Mouse (Mus musculus) frontal cortex, postnatal 25 days (tissue): ENCODE results near the gene Ldb3.

Experiments used
- DNase-seq, 2 experiments: peaks; one replicate each; pipeline ENCODE4 v3.0.0; 2022; ENCODE audit warnings: low spot score in 2 of 2

Ldb3 gene

GRCm38 (mm10) chr14:34511901-34512300, 76.6 kb downstream of the Ldb3 start:
- DNase-seq: no peak

- no peak for DNase-seq
These were observed 79.5 kb downstream of the Ldb3 start for GRCm38 (mm10) chr14:34508842-34509439.

- DNase-seq: no peak
These were observed 80.2 kb downstream of the Ldb3 start for GRCm38 (mm10) chr14:34508187-34508840.

- no peak for DNase-seq
These were observed 83.2 kb downstream of the Ldb3 start for GRCm38 (mm10) chr14:34505309-34505708.

- no peak for DNase-seq
These were observed 84.1 kb downstream of the Ldb3 start for GRCm38 (mm10) chr14:34504377-34504776.

GRCm38 (mm10) chr14:34503759-34504158, 84.7 kb downstream of the Ldb3 start:
- DNase-seq: no peak

GRCm38 (mm10) chr14:34503325-34503647, 85.2 kb downstream of the Ldb3 start, which contains the start of gene Bmpr1a:
Gene Bmpr1a (minus strand): TSS chr14:34503341.
- no peak for DNase-seq

- DNase-seq: peak; percentile 71 to 76
These were observed 85.8 kb downstream of the Ldb3 start for GRCm38 (mm10) chr14:34502475-34503324.

GRCm38 (mm10) chr14:34501804-34502474, 86.5 kb downstream of the Ldb3 start:
- peak; percentile 17 to 35 for DNase-seq

GRCm38 (mm10) chr14:34501447-34501803, 87.1 kb downstream of the Ldb3 start:
- no peak for DNase-seq

- DNase-seq: no peak
These were observed 88.2 kb downstream of the Ldb3 start for GRCm38 (mm10) chr14:34500309-34500708.

- DNase-seq: no peak
These were observed 88.8 kb downstream of the Ldb3 start for GRCm38 (mm10) chr14:34499664-34500063.

GRCm38 (mm10) chr14:34497346-34497745, 91.1 kb downstream of the Ldb3 start:
- no peak for DNase-seq

- DNase-seq: no peak
These were observed 94.8 kb downstream of the Ldb3 start for GRCm38 (mm10) chr14:34493682-34494081.

- no peak for DNase-seq
These were observed 95.8 kb downstream of the Ldb3 start for GRCm38 (mm10) chr14:34492688-34493087.

GRCm38 (mm10) chr14:34490965-34491364, 97.5 kb downstream of the Ldb3 start:
- no peak for DNase-seq

- DNase-seq: no peak
These were observed 98.6 kb downstream of the Ldb3 start for GRCm38 (mm10) chr14:34489928-34490327.

GRCm38 (mm10) chr14:34486169-34486568, 102.3 kb downstream of the Ldb3 start:
- no peak for DNase-seq

GRCm38 (mm10) chr14:34483469-34484341, 104.8 kb downstream of the Ldb3 start:
- DNase-seq: no peak
